Mouse (Mus musculus): ENCODE measurements around the gene Usp36.

- TF ChIP-seq CTCF (IDR thresholded peaks at IDR 0.05; ENCODE audit: low read depth, low read length) (no peak), POLR2A (IDR thresholded peaks at IDR 0.05; ENCODE audit: extremely low read depth, insufficient read depth, low read length) (no peak)
These were observed 9.8 kb downstream of the Usp36 start for GRCm38 (mm10) chr11:118280218-118280617.

Measured in liver, adult 2 months (tissue).